Mouse (Mus musculus) stomach, embryonic 14.5 days (tissue): Measurements from ENCODE around the gene Ypel2. TPM values are rescaled to one million over a fixed set of nuclear protein-coding genes. Genes with fewer than 3 reads are reported as not detected.

Experiments used
- ATAC-seq: fragments of 200-750 bp; cut with Nextera tagmentation; 2 replicates; pipeline ENCODE4 v1.8.0; 2017; ENCODE audit warnings: low read depth, moderate TSS enrichment; ENCODE audit not compliant: insufficient number of reproducible peaks, insufficient read depth, low FRiP score
- H3K27ac ChIP-seq: fragments of 300-500 bp; sonication (generic); 2 replicates; pipeline ENCODE4 v1.5.1; 2014; ENCODE audit warnings: mild to moderate bottlenecking, low read length, moderate library complexity, mixed read lengths
- H3K27me3 ChIP-seq: fragments of 300-500 bp; sonication (generic); 2 replicates; pipeline ENCODE4 v1.6.1; 2014; ENCODE audit warnings: low read length, control low read depth, mixed read lengths; ENCODE audit not compliant: control insufficient read depth, insufficient read depth
- H3K36me3 ChIP-seq: fragments of 300-500 bp; sonication (generic); 2 replicates; pipeline ENCODE4 v1.6.1; 2014; ENCODE audit warnings: mild to moderate bottlenecking, control low read depth, low read length, moderate library complexity, mixed read lengths; ENCODE audit not compliant: control insufficient read depth, insufficient read depth
- H3K4me1 ChIP-seq: fragments of 300-500 bp; sonication (generic); 2 replicates; pipeline ENCODE4 v1.6.1; 2014; ENCODE audit warnings: low read length, control low read depth, mixed read lengths; ENCODE audit not compliant: control insufficient read depth, insufficient read depth
- H3K4me2 ChIP-seq: fragments of 300-500 bp; sonication (generic); replicated peaks from 2 replicates; pipeline ENCODE4 v1.6.1; 2014; ENCODE audit warnings: low read depth, low read length, control low read depth
- H3K4me3 ChIP-seq: fragments of 300-500 bp; sonication (generic); 2 replicates; pipeline ENCODE4 v1.5.1; 2014; ENCODE audit warnings: low read depth, low read length, control low read depth
- H3K9ac ChIP-seq: fragments of 300-500 bp; sonication (generic); replicated peaks from 2 replicates; pipeline ENCODE4 v1.6.1; 2014; ENCODE audit warnings: low read depth, mild to moderate bottlenecking, control low read depth, low read length, moderate library complexity, mixed read lengths
- H3K9me3 ChIP-seq: fragments of 300-500 bp; sonication (generic); 2 replicates; pipeline ENCODE4 v1.6.1; 2016; ENCODE audit warnings: low read depth, low read length, control low read depth; ENCODE audit not compliant: control insufficient read depth
- WGBS: fragments of 180-500 bp; shearing (Covaris S2); extraction: QIAGEN DNeasy Blood & Tissue Kit; methylation state at CpG from one replicate; pipeline ENCODE4 v1.1.7; 2014; 5-methylcytosine and 5-hydroxymethylcytosine counted together
- polyA plus RNA-seq: library from polyadenylated mRNA; unstranded; fragments of >200 nt; fragmentation: Nextera tagmentation; extraction: Ambion mirVana; gene quantifications from 2 replicates; pipeline ENCODE4 v1.2.1, GENCODE M21; 2014

Gene Ypel2
- polyA plus RNA-seq, 1 experiment from 2014 or later = 6.6 TPM

GRCm38 (mm10) chr11:87002078-87002829, 8.7 kb upstream of the Ypel2 start:
- Histone ChIP-seq H3K36me3 (no peaks in the 10 kb centered on the region), H3K4me1 (no peaks in the 10 kb centered on the region), H3K9ac (no peak overlapping the region), H3K4me2 (no peak overlapping the region), H3K27me3 (no peaks in the 10 kb centered on the region), H3K9me3 (no peaks in the 10 kb centered on the region), H3K4me3 (no peak overlapping the region), H3K27ac (no peak overlapping the region)
- ATAC-seq = no peak
- WGBS = 76% methylated on average over 10 of the region's 10 CpGs

GRCm38 (mm10) chr11:87001217-87001616, 7.7 kb upstream of the Ypel2 start:
- Histone ChIP-seq H3K9ac (no peak overlapping the region), H3K27ac (no peak overlapping the region), H3K4me3 (no peak overlapping the region), H3K4me1 (no peaks in the 10 kb centered on the region), H3K9me3 (no peaks in the 10 kb centered on the region), H3K36me3 (no peaks in the 10 kb centered on the region), H3K27me3 (no peaks in the 10 kb centered on the region), H3K4me2 (no peak overlapping the region)
- no peak for ATAC-seq
- WGBS = 78% methylated on average over 8 of the region's 8 CpGs

- no peak for ATAC-seq
- H3K9me3 ChIP-seq = no peaks in the 10 kb centered on the region
- H3K27me3 ChIP-seq = no peaks in the 10 kb centered on the region
- H3K4me1 ChIP-seq = peaks cover 14% of the 10 kb centered on the region; the same call in 1 of the 2 replicates
- no peaks in the 10 kb centered on the region for H3K36me3 ChIP-seq
- no peak overlapping the region for H3K4me2 ChIP-seq
- H3K27ac ChIP-seq = no peak overlapping the region
- H3K9ac ChIP-seq = no peak overlapping the region; the same call in 1 of the 2 replicates
- no peak overlapping the region for H3K4me3 ChIP-seq
- 46% methylated on average over 2 of the region's 2 CpGs for WGBS
Observed at GRCm38 (mm10) chr11:86996266-86996665, 2.8 kb upstream of the Ypel2 start.

GRCm38 (mm10) chr11:86995625-86996221, 2.2 kb upstream of the Ypel2 start:
- ATAC-seq = no peak
- no peak overlapping the region for H3K4me2 ChIP-seq
- H3K4me1 ChIP-seq = peaks cover 14% of the 10 kb centered on the region; the same call in 1 of the 2 replicates
- H3K4me3 ChIP-seq = no peak overlapping the region
- H3K9ac ChIP-seq = no peak overlapping the region; the same call in 1 of the 2 replicates
- WGBS = 43% methylated on average over 6 of the region's 6 CpGs
- H3K9me3 ChIP-seq = no peaks in the 10 kb centered on the region
- H3K36me3 ChIP-seq = no peaks in the 10 kb centered on the region
- no peak overlapping the region for H3K27ac ChIP-seq
- no peaks in the 10 kb centered on the region for H3K27me3 ChIP-seq

GRCm38 (mm10) chr11:86994791-86995624, 1.5 kb upstream of the Ypel2 start:
- Histone ChIP-seq H3K27ac (no peak overlapping the region; the same call in 1 of the 2 replicates), H3K4me1 (peaks cover 14% of the 10 kb centered on the region; the same call in 1 of the 2 replicates), H3K9ac (no peak overlapping the region), H3K36me3 (no peaks in the 10 kb centered on the region), H3K27me3 (no peaks in the 10 kb centered on the region), H3K9me3 (no peaks in the 10 kb centered on the region), H3K4me3 (no peak overlapping the region), H3K4me2 (no peak overlapping the region)
- WGBS = 37% methylated on average over 10 of the region's 10 CpGs
- no peak for ATAC-seq

- Histone ChIP-seq H3K9ac (no peak overlapping the region), H3K4me3 (peak overlapping the region; percentile 80), H3K27me3 (no peaks in the 10 kb centered on the region), H3K4me1 (peaks cover 14% of the 10 kb centered on the region; the same call in 1 of the 2 replicates), H3K27ac (peak overlapping the region; percentile 58; the same call in 1 of the 2 replicates), H3K9me3 (no peaks in the 10 kb centered on the region), H3K36me3 (no peaks in the 10 kb centered on the region), H3K4me2 (peak overlapping the region; percentile 89)
- WGBS = 19% methylated on average over 6 of the region's 6 CpGs
- no peak for ATAC-seq
Observed at GRCm38 (mm10) chr11:86994330-86994729, 823 bp upstream of the Ypel2 start.

GRCm38 (mm10) chr11:86992461-86992988, 982 bp downstream of the Ypel2 start:
- peaks cover 14% of the 10 kb centered on the region; the same call in 1 of the 2 replicates for H3K4me1 ChIP-seq
- no peaks in the 10 kb centered on the region for H3K36me3 ChIP-seq
- H3K27ac ChIP-seq = peak overlapping the region; percentile 87; the same call in 1 of the 2 replicates
- WGBS = 3% methylated on average over 13 of the region's 13 CpGs
- ATAC-seq = no peak
- H3K4me3 ChIP-seq = peak overlapping the region; percentile 80
- no peaks in the 10 kb centered on the region for H3K9me3 ChIP-seq
- peak overlapping the region; percentile 89 for H3K4me2 ChIP-seq
- peak overlapping the region; percentile 78 for H3K9ac ChIP-seq
- no peaks in the 10 kb centered on the region for H3K27me3 ChIP-seq

- Histone ChIP-seq H3K9me3 (no peaks in the 10 kb centered on the region), H3K27me3 (no peaks in the 10 kb centered on the region), H3K4me3 (no peak overlapping the region), H3K27ac (no peak overlapping the region), H3K36me3 (no peaks in the 10 kb centered on the region), H3K4me1 (peaks cover 14% of the 10 kb centered on the region; the same call in 1 of the 2 replicates), H3K9ac (no peak overlapping the region), H3K4me2 (no peak overlapping the region)
- WGBS = 88% methylated on average over 4 of the region's 4 CpGs
- ATAC-seq = no peak
Observed at GRCm38 (mm10) chr11:86991241-86991640, 2.3 kb downstream of the Ypel2 start.
